Mouse (Mus musculus): ENCODE measurements at regions not wholly inside any gene's neighbourhood (a gene's known extent, or its start where the extent isn't known, plus 50 kb on each side); places are given as distances from the start of the nearest gene placed in this dataset.
"Not testable (repeated sequence)": the region's sequence is repeated elsewhere in the genome, so short reads cannot be mapped to it uniquely, and the experiment has no call there.

GRCm38 (mm10) chr16:82430384-82430783, 397.8 kb upstream of the Gm21833 start:
- Histone ChIP-seq H3K4me3 (ENCODE audit: low read depth, low read length) (no peak overlapping the region), H3K4me2 (ENCODE audit: low read length) (no peak overlapping the region), H3K4me1 (ENCODE audit: control insufficient read depth, insufficient read depth, low read length) (no peaks in the 10 kb centered on the region), H3K9ac (ENCODE audit: low read length) (no peak overlapping the region), H3K27me3 (replicated peaks; ENCODE audit: control insufficient read depth, insufficient read depth, low read length) (no peaks in the 10 kb centered on the region), H3K9me3 (replicated peaks; ENCODE audit: control insufficient read depth, low read length) (no peaks in the 10 kb centered on the region), H3K27ac (ENCODE audit: low read depth, low read length) (no peak overlapping the region), H3K36me3 (ENCODE audit: control insufficient read depth, insufficient read depth, low read length) (no peaks in the 10 kb centered on the region)
- DNase-seq (ENCODE audit: low spot score) (no peak), ATAC-seq (no peak)
- WGBS = 93% methylated on average over 3 of the region's 3 CpGs

- Histone ChIP-seq H3K4me1 (ENCODE audit: control insufficient read depth, insufficient read depth, low read length) (no peaks in the 10 kb centered on the region), H3K4me2 (ENCODE audit: low read length) (no peak overlapping the region), H3K27ac (ENCODE audit: low read depth, low read length) (no peak overlapping the region), H3K27me3 (replicated peaks; ENCODE audit: control insufficient read depth, insufficient read depth, low read length) (no peaks in the 10 kb centered on the region), H3K9ac (ENCODE audit: low read length) (no peak overlapping the region), H3K9me3 (replicated peaks; ENCODE audit: control insufficient read depth, low read length) (no peaks in the 10 kb centered on the region), H3K4me3 (ENCODE audit: low read depth, low read length) (no peak overlapping the region), H3K36me3 (ENCODE audit: control insufficient read depth, insufficient read depth, low read length) (no peaks in the 10 kb centered on the region)
- 80% methylated on average over 3 of the region's 3 CpGs for WGBS
- no peak for ATAC-seq
- no peak for DNase-seq (ENCODE audit: low spot score)
Measured at GRCm38 (mm10) chr16:82431075-82431474, 397.1 kb upstream of the Gm21833 start.

- H3K4me2 ChIP-seq (ENCODE audit: low read length) = no peak overlapping the region
- no peaks in the 10 kb centered on the region for H3K9me3 ChIP-seq (replicated peaks; ENCODE audit: control insufficient read depth, low read length)
- ATAC-seq (no peak), DNase-seq (ENCODE audit: low spot score) (peak; percentile 11)
- H3K4me1 ChIP-seq (ENCODE audit: control insufficient read depth, insufficient read depth, low read length) = no peaks in the 10 kb centered on the region
- no peak overlapping the region for H3K4me3 ChIP-seq (ENCODE audit: low read depth, low read length)
- no peak overlapping the region for H3K27ac ChIP-seq (ENCODE audit: low read depth, low read length)
- H3K9ac ChIP-seq (ENCODE audit: low read length) = no peak overlapping the region
- WGBS = 82% methylated on average over 1 of the region's 1 CpGs
- H3K36me3 ChIP-seq (ENCODE audit: control insufficient read depth, insufficient read depth, low read length) = no peaks in the 10 kb centered on the region
- H3K27me3 ChIP-seq (replicated peaks; ENCODE audit: control insufficient read depth, insufficient read depth, low read length) = no peaks in the 10 kb centered on the region
Measured at GRCm38 (mm10) chr16:82431811-82432210, 396.4 kb upstream of the Gm21833 start.

- 27% methylated on average over 4 of the region's 4 CpGs for WGBS
- H3K36me3 ChIP-seq (ENCODE audit: control insufficient read depth, insufficient read depth, low read length) = no peaks in the 10 kb centered on the region
- H3K4me3 ChIP-seq (ENCODE audit: low read depth, low read length) = no peak overlapping the region
- H3K27me3 ChIP-seq (replicated peaks; ENCODE audit: control insufficient read depth, insufficient read depth, low read length) = no peaks in the 10 kb centered on the region
- no peak overlapping the region for H3K9ac ChIP-seq (ENCODE audit: low read length)
- no peaks in the 10 kb centered on the region for H3K4me1 ChIP-seq (ENCODE audit: control insufficient read depth, insufficient read depth, low read length)
- H3K9me3 ChIP-seq (replicated peaks; ENCODE audit: control insufficient read depth, low read length) = no peaks in the 10 kb centered on the region
- ATAC-seq (0 out of 2 replicates have a peak, but pooled peaks have one; percentile 52), DNase-seq (ENCODE audit: low spot score) (peak; percentile 39)
- no peak overlapping the region for H3K27ac ChIP-seq (ENCODE audit: low read depth, low read length)
- H3K4me2 ChIP-seq (ENCODE audit: low read length) = no peak overlapping the region
Measured at GRCm38 (mm10) chr16:82460872-82461271, 367.3 kb upstream of the Gm21833 start.

- DNase-seq (ENCODE audit: low spot score) (peak; percentile 17), ATAC-seq (no peak)
- no peaks in the 10 kb centered on the region for H3K4me1 ChIP-seq (ENCODE audit: control insufficient read depth, insufficient read depth, low read length)
- WGBS = 38% methylated on average over 7 of the region's 7 CpGs
- no peak overlapping the region for H3K4me2 ChIP-seq (ENCODE audit: low read length)
- H3K9me3 ChIP-seq (replicated peaks; ENCODE audit: control insufficient read depth, low read length) = no peaks in the 10 kb centered on the region
- no peak overlapping the region for H3K4me3 ChIP-seq (ENCODE audit: low read depth, low read length)
- H3K9ac ChIP-seq (ENCODE audit: low read length) = no peak overlapping the region
- H3K36me3 ChIP-seq (ENCODE audit: control insufficient read depth, insufficient read depth, low read length) = no peaks in the 10 kb centered on the region
- H3K27ac ChIP-seq (ENCODE audit: low read depth, low read length) = no peak overlapping the region
- H3K27me3 ChIP-seq (replicated peaks; ENCODE audit: control insufficient read depth, insufficient read depth, low read length) = no peaks in the 10 kb centered on the region
Measured at GRCm38 (mm10) chr16:82470736-82471387, 357.3 kb upstream of the Gm21833 start.

- 100% methylated on average over 1 of the region's 1 CpGs for WGBS
Measured at GRCm38 (mm10) chr16:82520406-82520805, 307.8 kb upstream of the Gm21833 start.

GRCm38 (mm10) chr16:82521582-82521981, 306.6 kb upstream of the Gm21833 start:
- DNase-seq (ENCODE audit: low spot score) (peak; percentile 56), ATAC-seq (no peak)
- H3K4me2 ChIP-seq (ENCODE audit: low read length) = no peak overlapping the region
- H3K27ac ChIP-seq (ENCODE audit: low read depth, low read length) = no peak overlapping the region
- H3K4me3 ChIP-seq (ENCODE audit: low read depth, low read length) = no peak overlapping the region
- no peak overlapping the region for H3K9ac ChIP-seq (ENCODE audit: low read length)
- no peaks in the 10 kb centered on the region for H3K27me3 ChIP-seq (replicated peaks; ENCODE audit: control insufficient read depth, insufficient read depth, low read length)
- no peaks in the 10 kb centered on the region for H3K4me1 ChIP-seq (ENCODE audit: control insufficient read depth, insufficient read depth, low read length)
- H3K36me3 ChIP-seq (ENCODE audit: control insufficient read depth, insufficient read depth, low read length) = no peaks in the 10 kb centered on the region
- no peaks in the 10 kb centered on the region for H3K9me3 ChIP-seq (replicated peaks; ENCODE audit: control insufficient read depth, low read length)

More at GRCm38 (mm10) chr16:82520406-82520805, 307.8 kb upstream of the Gm21833 start:
- Histone ChIP-seq H3K4me2 (ENCODE audit: low read length) (no peak overlapping the region), H3K9me3 (replicated peaks; ENCODE audit: control insufficient read depth, low read length) (no peaks in the 10 kb centered on the region), H3K36me3 (ENCODE audit: control insufficient read depth, insufficient read depth, low read length) (no peaks in the 10 kb centered on the region), H3K9ac (ENCODE audit: low read length) (no peak overlapping the region), H3K27ac (ENCODE audit: low read depth, low read length) (no peak overlapping the region), H3K4me1 (ENCODE audit: control insufficient read depth, insufficient read depth, low read length) (no peaks in the 10 kb centered on the region), H3K4me3 (ENCODE audit: low read depth, low read length) (no peak overlapping the region), H3K27me3 (replicated peaks; ENCODE audit: control insufficient read depth, insufficient read depth, low read length) (no peaks in the 10 kb centered on the region)
- DNase-seq (ENCODE audit: low spot score) (no peak), ATAC-seq (no peak)

- DNase-seq (ENCODE audit: low spot score) = no peak
- Histone ChIP-seq H3K36me3 (ENCODE audit: control insufficient read depth, insufficient read depth, low read length) (no peaks in the 10 kb centered on the region), H3K9ac (ENCODE audit: low read length) (no peak overlapping the region), H3K4me3 (ENCODE audit: low read depth, low read length) (no peak overlapping the region), H3K4me1 (ENCODE audit: control insufficient read depth, insufficient read depth, low read length) (no peaks in the 10 kb centered on the region), H3K27ac (ENCODE audit: low read depth, low read length) (no peak overlapping the region), H3K4me2 (ENCODE audit: low read length) (no peak overlapping the region), H3K9me3 (replicated peaks; ENCODE audit: control insufficient read depth, low read length) (no peaks in the 10 kb centered on the region), H3K27me3 (replicated peaks; ENCODE audit: control insufficient read depth, insufficient read depth, low read length) (no peaks in the 10 kb centered on the region)
- no peak for ATAC-seq
Measured at GRCm38 (mm10) chr16:82564361-82564760, 263.8 kb upstream of the Gm21833 start.

- not testable (repeated sequence) for H3K4me2 ChIP-seq (ENCODE audit: low read length); DNase-seq (ENCODE audit: low spot score); H3K9me3 ChIP-seq (replicated peaks; ENCODE audit: control insufficient read depth, low read length); H3K36me3 ChIP-seq (ENCODE audit: control insufficient read depth, insufficient read depth, low read length); H3K9ac ChIP-seq (ENCODE audit: low read length); ATAC-seq; H3K4me3 ChIP-seq (ENCODE audit: low read depth, low read length); H3K27me3 ChIP-seq (replicated peaks; ENCODE audit: control insufficient read depth, insufficient read depth, low read length); H3K4me1 ChIP-seq (ENCODE audit: control insufficient read depth, insufficient read depth, low read length); H3K27ac ChIP-seq (ENCODE audit: low read depth, low read length)
- WGBS = 75% methylated on average over 2 of the region's 2 CpGs
Measured at GRCm38 (mm10) chr16:82596461-82596860, 231.7 kb upstream of the Gm21833 start.

Data from forebrain, embryonic 14.5 days (tissue).